Mouse (Mus musculus): ENCODE measurements at regions not wholly inside any gene's neighbourhood (a gene's known extent, or its start where the extent isn't known, plus 50 kb on each side); places are given as distances from the start of the nearest gene placed in this dataset.

DNA sequence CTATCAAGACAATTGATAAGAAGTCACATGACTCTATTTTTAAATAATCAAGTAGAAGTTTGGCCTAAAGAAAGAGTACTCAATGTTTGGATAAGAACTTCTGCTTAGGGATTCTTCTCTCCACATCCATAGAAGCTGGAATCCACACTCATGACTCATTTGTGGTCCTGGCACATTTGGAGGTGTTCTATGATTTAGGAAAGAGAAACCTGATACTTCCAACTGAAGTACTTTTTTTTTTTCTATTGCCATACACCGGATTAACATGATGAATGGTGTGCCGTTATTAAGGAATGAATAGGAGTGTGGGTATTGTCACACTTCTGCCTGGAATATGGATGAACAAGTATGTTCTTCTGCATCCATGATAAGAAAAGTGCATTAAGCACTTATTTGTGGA is 158.5 kb upstream of the Pter start:
- Histone ChIP-seq H3K27me3 (replicated peaks) (no peaks in the 10 kb centered on the region), H3K9ac (no peak overlapping the region), H3K4me1 (replicated peaks) (no peaks in the 10 kb centered on the region), H3K4me2 (replicated peaks) (no peak overlapping the region), H3K27ac (no peak overlapping the region), H3K9me3 (no peaks in the 10 kb centered on the region), H3K4me3 (replicated peaks) (no peak overlapping the region), H3K36me3 (no peaks in the 10 kb centered on the region)
- WGBS: 80% methylated on average over 2 of the region's 2 CpGs
- no peak for ATAC-seq

DNA sequence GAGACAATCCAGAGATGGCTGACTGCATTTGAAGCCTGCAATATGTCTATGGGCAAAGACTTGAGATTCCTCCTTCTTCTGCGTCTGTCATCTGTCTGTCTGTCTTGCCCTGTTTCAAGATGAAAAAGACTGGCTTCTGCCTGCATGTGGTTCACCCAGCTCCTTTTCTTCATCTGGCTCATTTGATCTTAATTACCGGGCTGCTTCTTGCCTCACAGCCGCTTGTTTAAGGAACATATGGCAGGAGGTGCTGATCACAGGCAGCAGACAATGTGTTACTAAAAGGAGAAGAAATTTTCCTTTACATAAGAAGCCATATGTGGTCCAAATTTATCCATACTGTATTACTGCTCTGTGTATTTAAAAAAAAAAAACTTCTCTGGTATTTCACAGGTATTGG is 147.0 kb upstream of the Pter start:
- H3K27ac ChIP-seq: no peak overlapping the region
- H3K9ac ChIP-seq: no peak overlapping the region
- H3K36me3 ChIP-seq: no peaks in the 10 kb centered on the region
- H3K9me3 ChIP-seq: no peaks in the 10 kb centered on the region
- no peak for ATAC-seq
- 53% methylated on average over 3 of the region's 3 CpGs for WGBS
- no peaks in the 10 kb centered on the region for H3K4me1 ChIP-seq (replicated peaks)
- H3K4me3 ChIP-seq (replicated peaks): no peak overlapping the region
- H3K4me2 ChIP-seq (replicated peaks): no peak overlapping the region
- H3K27me3 ChIP-seq (replicated peaks): no peaks in the 10 kb centered on the region

DNA sequence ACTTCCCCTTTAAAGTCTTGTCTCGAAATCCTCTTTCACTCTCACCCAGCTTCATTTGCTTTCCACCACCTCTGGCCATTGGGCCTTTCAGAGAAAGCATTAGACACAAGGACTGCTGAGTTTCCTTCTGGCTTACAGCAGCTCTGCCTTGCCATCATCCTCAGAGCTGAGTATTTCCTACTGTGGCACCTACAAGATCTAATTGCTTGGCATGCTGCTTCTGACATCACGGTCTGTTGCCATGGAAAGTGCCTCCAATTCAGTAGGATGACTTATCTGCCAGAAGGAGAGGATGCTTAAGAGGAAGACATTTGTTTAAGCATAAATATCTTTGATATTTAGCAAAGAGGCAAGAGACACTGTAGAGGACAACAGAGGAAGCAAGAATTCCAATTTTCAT is 146.1 kb upstream of the Pter start:
- no peaks in the 10 kb centered on the region for H3K27me3 ChIP-seq (replicated peaks)
- WGBS: 47% methylated on average over 2 of the region's 2 CpGs
- ATAC-seq: no peak
- no peak overlapping the region for H3K27ac ChIP-seq
- no peak overlapping the region for H3K4me2 ChIP-seq (replicated peaks)
- H3K36me3 ChIP-seq: no peaks in the 10 kb centered on the region
- no peaks in the 10 kb centered on the region for H3K9me3 ChIP-seq
- H3K4me3 ChIP-seq (replicated peaks): no peak overlapping the region
- no peak overlapping the region for H3K9ac ChIP-seq
- H3K4me1 ChIP-seq (replicated peaks): no peaks in the 10 kb centered on the region

DNA sequence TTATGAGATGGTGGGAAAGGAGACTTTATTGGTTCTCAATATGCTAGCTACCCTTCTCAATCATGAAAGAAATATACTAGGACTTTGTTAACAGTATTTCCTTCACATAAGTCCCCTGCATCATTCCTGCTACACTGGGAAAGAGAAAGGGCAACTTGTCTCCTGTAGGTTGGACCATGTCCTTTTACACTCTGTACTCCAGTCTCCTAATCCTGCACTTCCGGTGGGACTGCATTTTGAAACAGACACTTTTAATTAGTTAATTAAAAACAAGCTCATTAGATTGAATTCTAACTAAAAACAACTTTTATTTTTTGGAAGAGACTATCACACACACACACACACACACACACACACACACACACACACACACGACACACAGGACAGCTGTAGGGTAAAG is 131.2 kb upstream of the Pter start:
- WGBS: 78% methylated on average over 2 of the region's 2 CpGs

DNA sequence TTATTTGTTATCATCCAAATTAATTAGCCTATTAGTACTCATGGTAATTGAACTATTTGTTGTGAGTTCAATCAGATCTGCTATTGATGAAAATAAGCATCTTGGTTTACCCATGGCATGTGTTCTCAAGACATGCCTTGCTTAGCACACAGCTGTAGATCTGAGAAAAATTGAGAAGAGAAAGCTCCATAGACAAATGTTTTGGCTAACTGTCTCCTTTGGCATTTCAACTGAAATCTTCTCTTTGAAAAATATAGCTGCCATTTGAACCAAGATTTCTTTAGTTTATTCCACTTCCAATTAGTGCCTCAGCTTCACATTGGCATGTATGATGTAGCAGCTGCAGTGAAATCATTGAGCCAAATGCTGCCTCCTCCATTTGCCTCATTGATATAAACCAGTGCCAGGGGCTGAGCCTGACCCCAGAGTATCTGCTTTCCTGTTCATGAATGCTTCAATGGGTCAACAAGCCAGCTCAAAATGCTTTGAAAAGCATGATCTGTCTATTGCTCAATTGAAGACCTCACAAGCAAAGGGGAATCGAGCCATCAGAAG is 126.1 kb upstream of the Pter start:
- no peaks in the 10 kb centered on the region for H3K4me1 ChIP-seq (replicated peaks)
- H3K27ac ChIP-seq: no peak overlapping the region
- H3K27me3 ChIP-seq (replicated peaks): no peaks in the 10 kb centered on the region
- H3K4me2 ChIP-seq (replicated peaks): no peak overlapping the region
- WGBS: 61% methylated on average over 1 of the region's 1 CpGs
- H3K4me3 ChIP-seq (replicated peaks): no peak overlapping the region
- H3K9me3 ChIP-seq: no peaks in the 10 kb centered on the region
- H3K36me3 ChIP-seq: no peaks in the 10 kb centered on the region
- ATAC-seq: no peak
- no peak overlapping the region for H3K9ac ChIP-seq

More for the DNA sequence above, 131.2 kb upstream of the Pter start:
- ATAC-seq: no peak
- Histone ChIP-seq H3K36me3 (no peaks in the 10 kb centered on the region), H3K9me3 (no peaks in the 10 kb centered on the region), H3K27ac (no peak overlapping the region), H3K9ac (no peak overlapping the region), H3K27me3 (replicated peaks) (no peaks in the 10 kb centered on the region), H3K4me2 (replicated peaks) (no peak overlapping the region), H3K4me3 (replicated peaks) (no peak overlapping the region), H3K4me1 (replicated peaks) (no peaks in the 10 kb centered on the region)

DNA sequence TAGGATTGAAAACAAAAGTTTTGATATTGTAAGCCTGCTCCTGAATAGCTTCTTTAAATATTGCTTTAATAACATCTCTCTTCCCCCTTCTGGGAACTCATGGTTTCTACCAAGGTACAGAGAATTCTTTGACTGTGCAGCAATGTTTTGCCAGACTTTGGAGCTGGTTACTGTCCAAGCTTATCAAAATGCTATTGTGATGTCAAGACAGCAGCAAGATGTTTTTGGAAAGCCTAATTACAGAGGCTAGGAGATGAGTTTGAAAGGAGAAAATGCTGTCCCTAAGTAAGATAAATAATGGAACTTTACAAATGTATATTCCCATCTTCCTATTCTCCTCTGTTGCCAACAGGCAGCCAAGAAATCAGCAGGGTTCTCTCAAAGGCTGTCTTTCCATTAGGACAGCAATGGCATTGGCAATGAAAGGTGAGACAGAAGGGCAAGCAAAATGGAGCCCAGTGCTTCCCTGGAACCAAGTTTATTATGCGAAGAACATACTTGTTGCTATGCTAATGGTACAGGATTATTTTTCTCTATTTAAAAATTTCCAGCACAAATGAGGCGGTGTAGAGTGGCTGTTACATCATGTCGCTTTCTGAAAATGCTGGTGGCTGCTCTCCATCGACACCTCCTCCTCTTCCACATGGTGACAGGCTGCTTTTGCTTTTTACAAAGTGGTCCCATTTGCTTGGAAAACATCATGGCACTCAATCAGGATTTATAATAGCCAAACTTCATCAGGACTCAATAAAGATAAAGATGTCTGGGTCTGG is 124.5 kb upstream of the Pter start:
- Histone ChIP-seq H3K4me1 (replicated peaks) (no peaks in the 10 kb centered on the region), H3K9ac (no peak overlapping the region), H3K27me3 (replicated peaks) (no peaks in the 10 kb centered on the region), H3K4me3 (replicated peaks) (no peak overlapping the region), H3K27ac (no peak overlapping the region), H3K9me3 (no peaks in the 10 kb centered on the region), H3K4me2 (replicated peaks) (no peak overlapping the region), H3K36me3 (no peaks in the 10 kb centered on the region)
- 87% methylated on average over 4 of the region's 4 CpGs for WGBS
- ATAC-seq: no peak

DNA sequence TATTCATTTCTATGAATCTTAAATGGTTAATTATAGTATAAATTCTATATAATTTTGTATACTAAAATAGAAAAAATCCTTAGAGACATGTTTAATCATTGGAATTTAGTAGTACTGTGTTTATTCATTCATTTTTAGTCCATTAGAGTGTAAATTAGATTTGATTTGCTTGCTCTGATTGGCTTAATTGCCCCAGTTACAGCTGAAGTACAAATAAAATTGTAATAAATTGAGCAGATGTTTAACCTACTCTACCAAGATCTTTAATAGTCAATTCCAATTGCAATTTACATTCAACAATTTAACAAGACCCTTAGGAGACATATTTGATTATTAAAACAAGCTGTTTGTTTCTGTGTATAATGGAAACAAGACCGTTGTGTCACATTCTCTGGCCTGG is 121.2 kb upstream of the Pter start:
- H3K36me3 ChIP-seq: no peaks in the 10 kb centered on the region
- ATAC-seq: no peak
- H3K9ac ChIP-seq: no peak overlapping the region
- H3K27me3 ChIP-seq (replicated peaks): no peaks in the 10 kb centered on the region
- no peaks in the 10 kb centered on the region for H3K9me3 ChIP-seq
- no peak overlapping the region for H3K4me2 ChIP-seq (replicated peaks)
- WGBS: 80% methylated on average over 1 of the region's 1 CpGs
- no peaks in the 10 kb centered on the region for H3K4me1 ChIP-seq (replicated peaks)
- no peak overlapping the region for H3K4me3 ChIP-seq (replicated peaks)
- H3K27ac ChIP-seq: no peak overlapping the region

DNA sequence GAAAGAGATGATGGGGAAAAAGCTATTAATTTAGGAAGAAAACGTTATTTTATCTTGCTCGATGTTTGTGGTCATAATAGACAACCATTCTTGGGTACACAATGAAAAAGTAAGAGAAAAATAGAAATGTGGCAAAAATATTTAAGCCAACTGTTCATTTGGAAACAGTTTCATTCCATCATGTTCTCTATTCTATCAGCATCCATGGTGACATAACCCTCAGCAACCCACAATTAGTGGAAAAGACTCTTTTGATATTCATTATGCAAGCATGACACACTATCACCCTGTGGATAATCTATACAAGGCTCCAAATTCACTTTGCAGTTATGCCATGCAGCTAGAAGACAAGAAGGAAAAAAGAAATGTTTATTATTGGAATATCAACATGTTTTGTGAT is 118.7 kb upstream of the Pter start:
- Histone ChIP-seq H3K4me3 (replicated peaks) (no peak overlapping the region), H3K9ac (no peak overlapping the region), H3K27me3 (replicated peaks) (no peaks in the 10 kb centered on the region), H3K4me2 (replicated peaks) (no peak overlapping the region), H3K9me3 (no peaks in the 10 kb centered on the region), H3K36me3 (no peaks in the 10 kb centered on the region), H3K4me1 (replicated peaks) (no peaks in the 10 kb centered on the region), H3K27ac (no peak overlapping the region)
- no peak for ATAC-seq
- 73% methylated on average over 2 of the region's 2 CpGs for WGBS

DNA sequence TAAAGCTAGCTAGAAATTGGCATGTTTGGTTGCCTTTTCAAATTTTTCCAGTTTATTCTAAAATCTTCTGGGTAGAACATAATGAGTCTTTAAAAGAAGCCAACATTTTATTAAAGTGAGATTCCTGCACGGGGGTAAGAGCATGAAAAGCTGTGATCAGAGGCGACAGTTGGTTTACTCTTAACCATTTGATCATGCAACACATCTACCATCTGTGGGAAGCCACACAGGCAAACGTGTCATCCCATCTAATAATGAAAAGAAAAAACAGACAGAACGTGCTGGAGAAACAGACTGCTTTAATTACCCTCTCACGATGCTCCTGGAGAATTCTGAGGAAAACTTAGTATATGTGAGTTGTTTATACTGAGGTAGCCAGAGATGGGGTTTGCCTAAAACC is 115.4 kb upstream of the Pter start:
- WGBS: 73% methylated on average over 5 of the region's 5 CpGs

DNA sequence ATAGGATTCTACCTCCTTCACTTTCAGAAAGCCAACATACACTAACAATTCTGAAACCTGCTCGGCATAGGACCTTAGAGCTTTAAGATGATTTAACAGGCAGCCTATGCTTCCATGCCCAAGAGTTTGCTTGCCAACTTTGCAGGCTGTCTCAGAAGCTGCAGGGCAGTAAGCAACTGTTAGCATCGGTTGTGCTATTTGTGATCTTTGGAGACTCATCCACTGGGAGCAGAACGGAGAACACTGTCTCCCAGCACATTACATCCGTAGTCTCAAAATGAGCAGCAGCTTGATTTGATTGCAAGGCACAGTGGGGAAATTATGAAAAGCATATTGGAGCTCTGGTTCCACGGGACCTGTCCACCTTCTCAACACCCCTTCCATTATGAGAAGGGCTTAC is 108.5 kb upstream of the Pter start:
- 83% methylated on average over 5 of the region's 5 CpGs for WGBS
- H3K4me3 ChIP-seq (replicated peaks): no peak overlapping the region
- no peak overlapping the region for H3K27ac ChIP-seq
- no peak for ATAC-seq
- H3K27me3 ChIP-seq (replicated peaks): no peaks in the 10 kb centered on the region
- no peaks in the 10 kb centered on the region for H3K4me1 ChIP-seq (replicated peaks)
- H3K9me3 ChIP-seq: no peaks in the 10 kb centered on the region
- no peak overlapping the region for H3K4me2 ChIP-seq (replicated peaks)
- H3K9ac ChIP-seq: no peak overlapping the region
- no peaks in the 10 kb centered on the region for H3K36me3 ChIP-seq

More for the DNA sequence above, 115.4 kb upstream of the Pter start:
- Histone ChIP-seq H3K9me3 (no peaks in the 10 kb centered on the region), H3K27me3 (replicated peaks) (no peaks in the 10 kb centered on the region), H3K4me2 (replicated peaks) (no peak overlapping the region), H3K36me3 (no peaks in the 10 kb centered on the region), H3K27ac (no peak overlapping the region), H3K4me3 (replicated peaks) (no peak overlapping the region), H3K4me1 (replicated peaks) (no peaks in the 10 kb centered on the region), H3K9ac (no peak overlapping the region)
- ATAC-seq: no peak

DNA sequence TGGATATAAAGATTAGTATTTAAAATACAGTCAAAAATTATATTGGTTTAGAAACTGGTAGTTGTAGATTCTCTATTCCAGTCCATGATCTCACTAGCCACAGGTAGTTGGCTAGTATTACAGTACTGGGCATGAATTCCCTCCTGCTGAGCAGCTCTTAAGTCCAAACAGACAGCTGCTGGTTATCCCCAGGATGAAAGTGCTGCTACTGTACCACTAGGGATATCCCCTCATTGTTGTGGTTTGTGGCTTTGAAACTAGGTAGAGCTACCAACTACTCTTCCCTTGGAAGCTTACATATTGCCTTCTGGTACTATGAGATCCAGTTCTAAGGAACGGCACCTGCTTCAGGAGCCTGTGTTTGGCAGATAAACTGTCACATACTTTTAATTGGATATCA is 97.9 kb upstream of the Pter start:
- H3K27me3 ChIP-seq (replicated peaks): no peaks in the 10 kb centered on the region
- WGBS: 86% methylated on average over 1 of the region's 1 CpGs
- H3K4me3 ChIP-seq (replicated peaks): no peak overlapping the region
- H3K4me1 ChIP-seq (replicated peaks): no peaks in the 10 kb centered on the region
- ATAC-seq: no peak
- no peaks in the 10 kb centered on the region for H3K9me3 ChIP-seq
- H3K27ac ChIP-seq: no peak overlapping the region
- H3K36me3 ChIP-seq: no peaks in the 10 kb centered on the region
- no peak overlapping the region for H3K4me2 ChIP-seq (replicated peaks)
- H3K9ac ChIP-seq: no peak overlapping the region

DNA sequence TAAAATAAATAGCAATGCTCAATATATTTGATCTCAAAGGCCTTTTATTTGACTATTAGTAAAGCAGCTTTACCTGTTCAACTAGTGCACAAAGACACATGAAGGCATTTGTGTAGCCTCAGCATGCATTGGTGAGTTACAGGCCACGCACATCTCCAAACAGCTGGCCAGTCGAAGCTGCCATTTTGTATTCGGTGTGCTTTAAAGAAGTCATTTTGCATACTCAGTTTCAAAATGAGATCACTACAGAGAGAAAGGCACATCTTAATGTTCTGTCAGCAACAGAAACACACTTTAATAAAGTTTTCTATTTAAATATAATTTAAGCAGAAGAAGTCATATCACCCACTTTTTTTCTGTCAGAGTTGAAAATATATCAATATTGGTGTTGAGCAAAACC is 90.3 kb upstream of the Pter start:
- no peak for ATAC-seq
- no peak overlapping the region for H3K4me3 ChIP-seq (replicated peaks)
- H3K27ac ChIP-seq: no peak overlapping the region
- 96% methylated on average over 3 of the region's 3 CpGs for WGBS
- H3K9me3 ChIP-seq: no peaks in the 10 kb centered on the region
- no peaks in the 10 kb centered on the region for H3K4me1 ChIP-seq (replicated peaks)
- H3K36me3 ChIP-seq: no peaks in the 10 kb centered on the region
- H3K4me2 ChIP-seq (replicated peaks): no peak overlapping the region
- H3K27me3 ChIP-seq (replicated peaks): no peaks in the 10 kb centered on the region
- no peak overlapping the region for H3K9ac ChIP-seq

DNA sequence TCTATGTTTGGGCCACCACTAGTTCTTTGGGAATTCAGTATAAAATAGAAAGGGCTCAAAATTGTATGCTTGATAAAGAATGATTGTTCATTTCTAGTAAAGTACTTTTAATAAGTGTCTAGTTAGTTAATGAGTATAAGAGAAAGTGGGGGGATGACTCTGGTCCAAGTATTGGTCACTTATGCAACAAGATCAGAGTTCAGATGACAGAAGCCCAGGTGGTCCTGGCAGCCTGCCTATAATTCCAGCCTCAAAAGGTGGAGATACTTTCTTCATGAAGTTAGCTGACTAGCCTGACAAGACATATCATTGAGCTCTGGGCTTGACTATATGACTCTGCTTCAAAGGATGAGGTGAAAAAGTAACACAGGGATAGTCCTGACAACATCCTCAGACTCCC is 57.3 kb upstream of the Pter start:
- no peaks in the 10 kb centered on the region for H3K36me3 ChIP-seq
- H3K27me3 ChIP-seq (replicated peaks): no peaks in the 10 kb centered on the region
- H3K4me3 ChIP-seq (replicated peaks): no peak overlapping the region
- H3K27ac ChIP-seq: no peak overlapping the region
- H3K4me2 ChIP-seq (replicated peaks): no peak overlapping the region
- H3K4me1 ChIP-seq (replicated peaks): no peaks in the 10 kb centered on the region
- H3K9ac ChIP-seq: no peak overlapping the region
- no peaks in the 10 kb centered on the region for H3K9me3 ChIP-seq
- ATAC-seq: no peak

Measured in intestine, embryonic 15.5 days (tissue).